Mouse (Mus musculus) lung, embryonic 14.5 days (tissue): ENCODE data around the gene Pstpip1. TPM values are rescaled to one million over a fixed set of nuclear protein-coding genes. Genes with fewer than 3 reads are reported as not detected.
A peak's percentile ranks its signal among the peaks of the same experiment; 100 is the strongest.

Source experiments
- ATAC-seq: fragments of 200-750 bp; cut with Nextera tagmentation; 2 replicates; pipeline ENCODE4 v1.8.0; 2017; ENCODE audit warnings: mild to moderate bottlenecking, moderate TSS enrichment, moderate library complexity; ENCODE audit not compliant: insufficient read depth
- DNase-seq: peaks from one replicate; pipeline ENCODE4 v3.0.0-alpha.2; 2015
- H3K27ac ChIP-seq: fragments of 300-500 bp; sonication (generic); 2 replicates; pipeline ENCODE4 v1.5.1; 2014; ENCODE audit warnings: low read depth, mild to moderate bottlenecking, moderate library complexity
- H3K27me3 ChIP-seq: fragments of 300-500 bp; sonication (generic); 2 replicates; pipeline ENCODE4 v1.6.1; 2014; ENCODE audit warnings: low read length, control low read depth; ENCODE audit not compliant: insufficient read depth
- H3K36me3 ChIP-seq: fragments of 300-500 bp; sonication (generic); 2 replicates; pipeline ENCODE4 v1.6.1; 2014; ENCODE audit warnings: control low read depth; ENCODE audit not compliant: insufficient read depth
- H3K4me1 ChIP-seq: fragments of 300-500 bp; sonication (generic); 2 replicates; pipeline ENCODE4 v1.6.1; 2014; ENCODE audit warnings: antibody characterized with exemption, control low read depth; ENCODE audit not compliant: insufficient read depth
- H3K4me2 ChIP-seq: fragments of 300-500 bp; sonication (generic); 2 replicates; pipeline ENCODE4 v1.6.1; 2014; ENCODE audit warnings: mild to moderate bottlenecking
- H3K4me3 ChIP-seq: fragments of 300-500 bp; sonication (generic); 2 replicates; pipeline ENCODE4 v1.5.1; 2014; ENCODE audit warnings: low read depth, low read length
- H3K9ac ChIP-seq: fragments of 300-500 bp; sonication (generic); 2 replicates; pipeline ENCODE4 v1.6.1; 2014
- H3K9me3 ChIP-seq: fragments of 300-500 bp; sonication (generic); 2 replicates; pipeline ENCODE4 v1.6.1; 2016; ENCODE audit warnings: low read depth, low read length, control low read depth
- CTCF ChIP-seq: IDR thresholded peaks from 2 replicates; pipeline ENCODE4 v1.5.1; 2016; ENCODE audit warnings: antibody characterized with exemption, low read depth
- WGBS: fragments of 180-500 bp; shearing (Covaris S2); extraction: QIAGEN DNeasy Blood & Tissue Kit; methylation state at CpG from one replicate; pipeline ENCODE4 v1.1.7; 2014; 5-methylcytosine and 5-hydroxymethylcytosine counted together
- polyA plus RNA-seq: library from polyadenylated mRNA; unstranded; fragments of >200 nt; fragmentation: Nextera tagmentation; extraction: Ambion mirVana; gene quantifications from 2 replicates; pipeline ENCODE4 v1.2.1, GENCODE M21; 2014

Pstpip1 gene
- polyA plus RNA-seq, 1 experiment from 2014 or later: 0.83 TPM

DNA sequence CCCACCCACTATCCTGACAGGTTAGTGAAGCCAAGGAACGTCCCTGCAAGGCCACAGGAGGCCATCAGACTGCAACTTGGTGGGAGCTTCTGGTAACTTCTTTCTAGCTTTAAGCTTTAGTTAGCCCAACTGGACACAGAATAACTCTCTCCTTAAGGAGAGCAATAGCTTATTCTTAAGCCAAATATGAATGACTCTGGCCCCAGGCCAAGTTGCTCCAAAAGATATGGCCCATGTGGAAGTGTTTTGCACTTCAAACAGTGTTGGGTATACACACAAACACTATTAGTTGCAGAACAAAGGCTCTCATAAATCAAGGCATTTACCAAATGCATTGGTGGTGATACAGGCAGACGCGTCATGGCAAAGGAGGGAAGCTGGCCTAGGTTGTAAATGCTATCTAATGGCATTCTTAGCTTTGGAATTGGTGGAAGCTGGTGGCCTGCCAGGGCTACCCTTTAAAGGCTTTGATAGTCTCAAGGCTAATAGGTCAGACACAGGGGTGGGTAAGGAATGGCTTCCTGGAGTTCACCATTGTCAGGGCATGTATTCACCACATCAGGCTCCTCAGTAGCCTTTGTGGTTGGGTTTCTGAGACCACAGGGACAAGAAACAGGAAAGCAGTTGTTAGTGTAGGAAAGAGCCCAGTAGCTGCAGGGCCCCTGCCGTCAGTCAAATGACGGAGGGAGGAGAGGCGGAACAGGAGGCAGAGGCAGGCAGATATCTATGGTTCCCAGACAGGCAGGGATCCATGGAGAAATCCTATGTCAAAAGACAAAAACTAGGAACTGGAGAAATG, 16.7 kb downstream of the Pstpip1 start:
- 74% methylated on average over 6 of the region's 6 CpGs for whole genome bisulfite sequencing
- no peaks in the 10 kb centered on the region for H3K4me1 ChIP-seq

GRCm38 (mm10) chr9:56107527-56107926, 17.8 kb downstream of the Pstpip1 start:
- no peak for DNase-seq
- H3K4me3 ChIP-seq: no peak overlapping the region
- TF ChIP-seq CTCF: no peak
- H3K27me3 ChIP-seq: no peaks in the 10 kb centered on the region
- H3K4me2 ChIP-seq: no peak overlapping the region
- no peak overlapping the region for H3K9ac ChIP-seq
- no peak for ATAC-seq
- 71% methylated on average over 6 of the region's 6 CpGs for WGBS
- no peaks in the 10 kb centered on the region for H3K36me3 ChIP-seq
- H3K9me3 ChIP-seq: no peaks in the 10 kb centered on the region
- H3K4me1 ChIP-seq: no peaks in the 10 kb centered on the region
- H3K27ac ChIP-seq: no peak overlapping the region

More for the DNA sequence above, 16.7 kb downstream of the Pstpip1 start:
- DNase-seq: peak; percentile 73
- Histone ChIP-seq H3K9me3 (no peaks in the 10 kb centered on the region), H3K27ac (no peak overlapping the region), H3K27me3 (no peaks in the 10 kb centered on the region), H3K4me2 (no peak overlapping the region), H3K9ac (no peak overlapping the region), H3K4me3 (no peak overlapping the region), H3K36me3 (no peaks in the 10 kb centered on the region)
- TF ChIP-seq CTCF: no peak
- no peak for ATAC-seq

DNA sequence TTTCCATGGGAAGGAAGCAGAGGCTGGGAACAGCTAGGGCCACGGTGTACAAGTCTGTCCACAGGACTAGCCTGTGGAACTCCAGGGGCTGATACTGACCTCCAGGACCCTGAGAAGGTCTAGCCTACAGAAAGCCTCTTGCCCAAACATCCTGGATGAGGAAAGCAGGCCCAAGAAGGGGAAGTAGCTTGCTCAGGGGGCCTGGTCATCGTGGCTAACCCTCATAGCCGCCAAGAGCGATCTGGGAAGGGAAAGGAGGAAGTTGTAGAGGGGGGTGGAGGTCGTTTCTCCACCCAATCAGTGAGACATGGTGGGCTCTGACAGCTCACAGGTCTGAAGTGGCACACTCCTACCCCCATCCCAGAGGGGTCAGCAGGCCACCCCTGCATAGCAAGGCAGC, 18.4 kb downstream of the Pstpip1 start:
- Histone ChIP-seq H3K4me1 (no peaks in the 10 kb centered on the region), H3K4me2 (no peak overlapping the region), H3K4me3 (no peak overlapping the region), H3K9me3 (no peaks in the 10 kb centered on the region), H3K9ac (no peak overlapping the region), H3K36me3 (no peaks in the 10 kb centered on the region), H3K27ac (no peak overlapping the region), H3K27me3 (no peaks in the 10 kb centered on the region)
- WGBS: 62% methylated on average over 5 of the region's 5 CpGs
- DNase-seq (no peak), ATAC-seq (no peak)
- TF ChIP-seq CTCF: no peak

DNA sequence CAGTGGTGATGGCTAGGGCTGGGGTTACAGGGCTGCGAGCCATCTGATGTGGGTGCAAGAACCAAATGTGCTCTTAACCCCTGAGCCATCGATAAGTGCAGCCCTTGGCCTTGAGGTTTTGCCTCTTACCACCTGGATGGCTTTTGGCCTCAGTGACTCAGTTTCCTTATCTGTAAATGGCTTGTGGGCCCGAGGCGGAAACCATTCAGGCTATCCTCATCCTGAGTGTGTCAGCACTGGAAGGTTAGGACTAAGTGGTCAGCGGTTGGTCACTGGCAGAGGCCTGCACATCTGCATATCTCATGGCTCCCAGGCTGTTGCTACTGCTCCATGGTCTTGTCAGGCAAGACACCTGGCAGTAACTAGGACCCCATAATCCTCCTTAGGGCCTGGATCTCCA, 28.3 kb downstream of the Pstpip1 start:
- H3K36me3 ChIP-seq: no peaks in the 10 kb centered on the region
- no peak overlapping the region for H3K4me3 ChIP-seq
- no peak overlapping the region for H3K4me2 ChIP-seq
- H3K27me3 ChIP-seq: no peaks in the 10 kb centered on the region
- 81% methylated on average over 5 of the region's 5 CpGs for WGBS
- TF ChIP-seq CTCF: no peak
- no peak overlapping the region for H3K27ac ChIP-seq
- no peak overlapping the region for H3K9ac ChIP-seq
- DNase-seq (no peak), ATAC-seq (no peak)
- H3K4me1 ChIP-seq: no peaks in the 10 kb centered on the region
- no peaks in the 10 kb centered on the region for H3K9me3 ChIP-seq

- ATAC-seq (peak; percentile 22), DNase-seq (peak; percentile 95)
- Histone ChIP-seq H3K4me3 (peak overlapping the region; percentile 34), H3K4me2 (peak overlapping the region; percentile 77), H3K4me1 (no peaks in the 10 kb centered on the region), H3K36me3 (no peaks in the 10 kb centered on the region), H3K27me3 (no peaks in the 10 kb centered on the region), H3K9me3 (no peaks in the 10 kb centered on the region), H3K27ac (no peak overlapping the region), H3K9ac (no peak overlapping the region)
- 2% methylated on average over 14 of the region's 14 CpGs for WGBS
- peak; percentile 98 for TF ChIP-seq CTCF
Observed at GRCm38 (mm10) chr9:56118582-56118981, 28.8 kb downstream of the Pstpip1 start.

DNA sequence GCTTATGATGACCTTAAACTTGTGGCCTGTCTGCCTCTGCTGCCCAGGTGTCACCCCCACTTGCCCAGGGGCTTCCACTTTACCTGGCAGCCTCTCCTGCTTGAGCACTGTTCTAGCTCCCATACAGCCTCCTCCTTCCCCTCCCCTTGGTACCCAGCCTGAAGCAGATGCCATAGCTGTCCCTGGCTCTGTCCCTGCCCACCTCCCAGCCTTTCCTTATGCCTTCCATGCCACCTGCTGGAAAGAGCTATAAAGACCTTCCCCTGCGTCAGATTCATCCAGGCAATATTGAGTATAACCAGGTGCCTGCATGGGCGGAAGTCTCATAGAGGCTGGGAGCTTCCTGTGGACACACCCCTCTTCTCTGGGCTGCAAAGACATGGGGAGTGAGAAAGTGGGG, 29.9 kb downstream of the Pstpip1 start:
- no peak overlapping the region for H3K4me2 ChIP-seq
- H3K9me3 ChIP-seq: no peaks in the 10 kb centered on the region
- no peak for TF ChIP-seq CTCF
- H3K27me3 ChIP-seq: no peaks in the 10 kb centered on the region
- ATAC-seq (no peak), DNase-seq (no peak)
- H3K4me1 ChIP-seq: no peaks in the 10 kb centered on the region
- H3K27ac ChIP-seq: no peak overlapping the region
- H3K36me3 ChIP-seq: no peaks in the 10 kb centered on the region
- H3K4me3 ChIP-seq: no peak overlapping the region
- 65% methylated on average over 2 of the region's 2 CpGs for WGBS
- no peak overlapping the region for H3K9ac ChIP-seq

- no peak overlapping the region for H3K9ac ChIP-seq
- 0 out of 2 replicates have a peak overlapping the region, but pooled peaks have one; percentile 15 for H3K4me2 ChIP-seq
- no peaks in the 10 kb centered on the region for H3K27me3 ChIP-seq
- peak; percentile 36; the same call in 1 of the 2 replicates for ATAC-seq
- H3K27ac ChIP-seq: no peak overlapping the region
- DNase-seq: peak; percentile 79
- H3K36me3 ChIP-seq: no peaks in the 10 kb centered on the region
- no peaks in the 10 kb centered on the region for H3K9me3 ChIP-seq
- peak; percentile 78 for TF ChIP-seq CTCF
- H3K4me1 ChIP-seq: no peaks in the 10 kb centered on the region
- 19% methylated on average over 7 of the region's 7 CpGs for WGBS
- H3K4me3 ChIP-seq: no peak overlapping the region
Observed at GRCm38 (mm10) chr9:56121097-56121496, 31.3 kb downstream of the Pstpip1 start.
